Mouse (Mus musculus) heart, adult 2 months (tissue): ENCODE data around the gene Cldn7. TPM values are rescaled to one million over a fixed set of nuclear protein-coding genes. Genes with fewer than 3 reads are reported as not detected.

Source experiments
- DNase-seq, 2 experiments: peaks; one replicate each; pipeline ENCODE4 v3.0.0; 2021
- H3K27ac ChIP-seq: fragments of 200-600 bp; 2 replicates; pipeline ENCODE4 v1.8.1; 2022
- H3K27me3 ChIP-seq: fragments of 200-500 bp; 2 replicates; pipeline ENCODE4 v1.6.1; 2012; ENCODE audit warnings: mild to moderate bottlenecking, low read length, inconsistent platforms, mixed read lengths; ENCODE audit not compliant: control insufficient read depth, insufficient read depth
- H3K36me3 ChIP-seq: fragments of 200-500 bp; 2 replicates; pipeline ENCODE4 v1.6.1; 2012; ENCODE audit warnings: low read length, inconsistent platforms; ENCODE audit not compliant: control insufficient read depth, insufficient read depth
- H3K4me1 ChIP-seq: fragments of 200-500 bp; 2 replicates; pipeline ENCODE4 v1.6.1; 2011; ENCODE audit warnings: low read length; ENCODE audit not compliant: control insufficient read depth, insufficient read depth
- H3K4me3 ChIP-seq: fragments of 200-600 bp; 2 replicates; pipeline ENCODE4 v1.8.1; 2022
- H3K79me2 ChIP-seq: fragments of 200-500 bp; replicated peaks from 2 replicates; pipeline ENCODE4 v1.6.1; 2012; ENCODE audit warnings: mild to moderate bottlenecking, inconsistent platforms, low read length, moderate library complexity, mixed read lengths; ENCODE audit not compliant: control insufficient read depth, insufficient read depth
- H3K9ac ChIP-seq: fragments of 200-500 bp; 2 replicates; pipeline ENCODE4 v1.6.1; 2012; ENCODE audit warnings: low read depth, mild to moderate bottlenecking, control low read depth, inconsistent platforms, low read length, mixed read lengths
- CTCF ChIP-seq: fragments of 200-600 bp; IDR thresholded peaks from 2 replicates; pipeline ENCODE4 v1.8.1; 2022; ENCODE audit warnings: antibody characterized with exemption, mild to moderate bottlenecking, moderate library complexity
- EP300 ChIP-seq: fragments of 200-500 bp; IDR thresholded peaks from 2 replicates; pipeline ENCODE4 v1.6.1; 2011; ENCODE audit warnings: low read depth, low read length, control low read depth; ENCODE audit not compliant: insufficient read depth
- POLR2A ChIP-seq: fragments of 200-500 bp; IDR thresholded peaks from 2 replicates; pipeline ENCODE4 v1.6.1; 2011; ENCODE audit warnings: mild to moderate bottlenecking, low read depth, low read length, control low read depth; ENCODE audit not compliant: insufficient read depth
- WGBS: fragments of 180-500 bp; shearing (Covaris S2); methylation state at CpG from one replicate; pipeline ENCODE4 v1.1.7; 2018; 5-methylcytosine and 5-hydroxymethylcytosine counted together
- intact Hi-C: fragments of 180-260 bp; cut with DNase I; formaldehyde crosslinking; loops from one replicate; pipeline ENCODE4 v1.15.1; 2025
- polyA plus RNA-seq: library from polyadenylated mRNA; depleted of rRNA; stranded (reverse); fragments of >200 nt; gene quantifications from 2 replicates; pipeline ENCODE4 v1.2.3, GENCODE M21; 2012
- total RNA-seq, 2 experiments: library from RNA; stranded (reverse); gene quantifications; 2 replicates each; pipeline ENCODE4 v1.2.3; 2021

Cldn7 gene
- total and polyA plus RNA-seq, 3 experiments, result 3.5 TPM; not detected in 2

- WGBS, result 3% methylated on average over 62 of the region's 62 CpGs
- TF ChIP-seq POLR2A (no peak), EP300 (no peak), CTCF (peak; percentile 21; the same call in 1 of the 2 replicates)
- H3K36me3 ChIP-seq, result no peaks in the 10 kb centered on the region
These were observed 29.3 kb upstream of the Cldn7 start, which contains the start of gene Ybx2 for GRCm38 (mm10) chr11:69935137-69935879. Ybx2 (plus strand) TSS chr11:69935796.

GRCm38 (mm10) chr11:69936156-69936555 lies 28.4 kb upstream of the Cldn7 start:
- intact Hi-C loops, result no loop called here
- Histone ChIP-seq H3K27me3 (no peaks in the 10 kb centered on the region), H3K27ac (peak overlapping the region; percentile 71), H3K36me3 (no peaks in the 10 kb centered on the region), H3K79me2 (no peaks in the 10 kb centered on the region), H3K4me1 (peaks cover 11% of the 10 kb centered on the region), H3K9ac (peak overlapping the region; percentile 81), H3K4me3 (peak overlapping the region; percentile 50)
- TF ChIP-seq EP300 (no peak), CTCF (no peak), POLR2A (no peak)
- 2% methylated on average over 30 of the region's 30 CpGs for WGBS
- DNase-seq, result peak in 1 of 2 experiments; percentile 40

More at GRCm38 (mm10) chr11:69935137-69935879, 29.3 kb upstream of the Cldn7 start, which contains the start of gene Ybx2:
- intact Hi-C loops, result loop anchor here (2.0 kb wide), 1 partner anchor 65 kb away; the partner anchor contains the start of gene Dvl2
- Histone ChIP-seq H3K27ac (peak within 1 kb of the TSS; percentile 71), H3K9ac (peak within 1 kb of the TSS; percentile 81), H3K4me1 (peaks cover 11% of the 10 kb centered on the region), H3K79me2 (no peaks in the 10 kb centered on the region), H3K27me3 (no peaks in the 10 kb centered on the region), H3K4me3 (peak within 1 kb of the TSS; percentile 50)
- peak; percentile 88 to 89 for DNase-seq

GRCm38 (mm10) chr11:69936714-69937347 lies 27.7 kb upstream of the Cldn7 start:
- WGBS, result 33% methylated on average over 9 of the region's 9 CpGs
- Histone ChIP-seq H3K36me3 (no peaks in the 10 kb centered on the region), H3K27ac (peak overlapping the region; percentile 71), H3K79me2 (no peaks in the 10 kb centered on the region), H3K9ac (peak overlapping the region; percentile 81), H3K4me3 (peak overlapping the region; percentile 50; the same call in 1 of the 2 replicates), H3K4me1 (peaks cover 11% of the 10 kb centered on the region), H3K27me3 (no peaks in the 10 kb centered on the region)
- intact Hi-C loops, result no loop called here
- peak; percentile 38 to 53 for DNase-seq
- TF ChIP-seq EP300 (no peak), CTCF (no peak), POLR2A (no peak)

GRCm38 (mm10) chr11:69937385-69937784 lies 27.2 kb upstream of the Cldn7 start:
- Histone ChIP-seq H3K36me3 (no peaks in the 10 kb centered on the region), H3K4me3 (no peak overlapping the region), H3K79me2 (no peaks in the 10 kb centered on the region), H3K27ac (peak overlapping the region; percentile 71), H3K9ac (peak overlapping the region; percentile 34), H3K4me1 (peaks cover 11% of the 10 kb centered on the region), H3K27me3 (no peaks in the 10 kb centered on the region)
- 21% methylated on average over 4 of the region's 4 CpGs for WGBS
- intact Hi-C loops, result no loop called here
- TF ChIP-seq POLR2A, result 0 out of 2 replicates have a peak, but pooled peaks have one; percentile 23
- TF ChIP-seq EP300, result no peak
- DNase-seq, result peak; percentile 67 to 71

GRCm38 (mm10) chr11:69937834-69938233 lies 26.7 kb upstream of the Cldn7 start:
- intact Hi-C loops, result loop anchor here (1.0 kb wide), 1 partner anchor 8 kb away; no protein-coding TSS in a partner anchor
- Histone ChIP-seq H3K27ac (peak overlapping the region; percentile 71), H3K36me3 (no peaks in the 10 kb centered on the region), H3K4me3 (no peak overlapping the region), H3K27me3 (no peaks in the 10 kb centered on the region), H3K9ac (peak overlapping the region; percentile 34), H3K79me2 (no peaks in the 10 kb centered on the region), H3K4me1 (peaks cover 11% of the 10 kb centered on the region)
- no peak for DNase-seq
- TF ChIP-seq EP300 (no peak), POLR2A (no peak), CTCF (no peak)
- WGBS, result 57% methylated on average over 5 of the region's 5 CpGs
